Mouse (Mus musculus) spleen, postnatal 36 days (tissue): Measurements from ENCODE around the gene Tbx2.

Experiments
- DNase-seq, 2 experiments: peaks; one replicate each; pipeline ENCODE4 v3.0.0; 2022; ENCODE audit warnings: low spot score in 2 of 2, mixed read lengths in 1 of 2

The Tbx2 gene

GRCm38 (mm10) chr11:85887801-85888450 is 55.6 kb downstream of the Tbx2 start:
- DNase-seq: no peak

GRCm38 (mm10) chr11:85888451-85888961 is 56.2 kb downstream of the Tbx2 start:
- DNase-seq: no peak

GRCm38 (mm10) chr11:85889056-85889729 is 56.8 kb downstream of the Tbx2 start:
- DNase-seq: no peak

GRCm38 (mm10) chr11:85889730-85890562 is 57.6 kb downstream of the Tbx2 start:
- DNase-seq: no peak

GRCm38 (mm10) chr11:85890563-85890845 is 58.2 kb downstream of the Tbx2 start:
- DNase-seq: no peak

- DNase-seq: no peak
Measured at GRCm38 (mm10) chr11:85891010-85891691, 58.8 kb downstream of the Tbx2 start.
